In genomic region chr16:59459259-59459861, GRCm38 (mm10) we compare ENCODE assay signal across 17 mouse cellular contexts. TPM values are rescaled to one million over a fixed set of nuclear protein-coding genes. Genes with fewer than 3 reads are reported as not detected.
DNase-seq lines count a peak whose midpoint lies in the region; ATAC-seq lines count a peak whose summit lies in the region.
"Not testable (repeated sequence)": the region's sequence is repeated elsewhere in the genome, so short reads cannot be mapped to it uniquely, and the experiment has no call there.
"Had no signal": no experiment of that assay in that cellular context is flagged by ENCODE, and none has a peak within 500 bp of the region (broad histone marks: within the 10 kb centered on the region; RNA-seq: fewer than 3 reads in every experiment).

No protein-coding gene starts in this region.

- H3K27me3 ChIP-seq in embryonic facial prominence, embryonic 15.5 days; hindbrain, embryonic 13.5 days; liver, embryonic 12.5 days (replicated peaks): not testable (repeated sequence)

- H3K27ac ChIP-seq in embryonic facial prominence, embryonic 15.5 days (replicated peaks); hindbrain, embryonic 13.5 days; liver, embryonic 12.5 days: not testable (repeated sequence)

- H3K9ac ChIP-seq in embryonic facial prominence, embryonic 15.5 days; hindbrain, embryonic 13.5 days; liver, embryonic 12.5 days: not testable (repeated sequence)

- peak; percentile 29 for ATAC-seq in embryonic facial prominence, embryonic 15.5 days (ENCODE audit: insufficient number of reproducible peaks, low FRiP score, low TSS enrichment, low read depth)
- ATAC-seq in hindbrain, embryonic 13.5 days (ENCODE audit: low FRiP score) = 0 out of 2 replicates have a peak, but pooled peaks have one; percentile 24
- ATAC-seq in liver, embryonic 12.5 days = peak; percentile 77
- ATAC-seq in monocyte, adult 5-6 weeks (replicated peaks; ENCODE audit: insufficient number of reproducible peaks, low FRiP score, low TSS enrichment, poor library complexity, severe bottlenecking) = peak; percentile 89

- H3K4me3 ChIP-seq in embryonic facial prominence, embryonic 15.5 days (replicated peaks); hindbrain, embryonic 13.5 days; liver, embryonic 12.5 days: not testable (repeated sequence)

- not testable (repeated sequence) for H3K36me3 ChIP-seq in embryonic facial prominence, embryonic 15.5 days; hindbrain, embryonic 13.5 days; liver, embryonic 12.5 days

- peak; percentile 44 to 68 for DNase-seq in CD8-positive naive resting alpha-beta T cell, adult 2 months (ENCODE audit: low read depth in 2 of 2, low spot score in 2 of 2)
- peak; percentile 20 for DNase-seq in lung, postnatal 36 days
- peak; percentile 18 to 32 for DNase-seq in spleen, postnatal 10 days (ENCODE audit: low spot score in 2 of 2)
- peak; percentile 58 for DNase-seq in thymus, postnatal 25 days

- H3K4me1 ChIP-seq in embryonic facial prominence, embryonic 15.5 days; hindbrain, embryonic 13.5 days (replicated peaks); liver, embryonic 12.5 days: not testable (repeated sequence)

- 62% methylated on average over 5 of the region's 5 CpGs for WGBS in embryonic facial prominence, embryonic 15.5 days
- WGBS in hindbrain, embryonic 13.5 days = 80% methylated on average over 5 of the region's 5 CpGs
- WGBS in liver, embryonic 12.5 days (ENCODE audit: insufficient replicate concordance) = 49% methylated on average over 5 of the region's 5 CpGs

- H3K9me3 ChIP-seq in embryonic facial prominence, embryonic 15.5 days (replicated peaks); hindbrain, embryonic 13.5 days; liver, embryonic 12.5 days (replicated peaks): not testable (repeated sequence)

- not testable (repeated sequence) for H3K4me2 ChIP-seq in embryonic facial prominence, embryonic 15.5 days (replicated peaks); hindbrain, embryonic 13.5 days; liver, embryonic 12.5 days

RNA-seq across cellular contexts. Expression of gene Riox2, which starts 12.2 kb away (rescaled TPM):
- polyA plus RNA-seq in embryonic facial prominence, embryonic 15.5 days (2015; fragmentation: Nextera tagmentation; extraction: Ambion mirVana) = 30.8 and 36.2 TPM in 2 replicates
- polyA plus RNA-seq in hindbrain, embryonic 13.5 days (2015; fragmentation: Nextera tagmentation; extraction: Ambion mirVana) = 13.3 and 13.7 TPM in 2 replicates
- polyA plus RNA-seq in liver, embryonic 12.5 days (2016; fragmentation: Nextera tagmentation; extraction: Ambion mirVana) = 28.8 and 29.7 TPM in 2 replicates
- total RNA-seq in monocyte, adult 5-6 weeks (2017) = 46.0 to 76.4 TPM (median 67.2 TPM) in 3 replicates

RNA-seq across cellular contexts. Expression of gene Gabrr3, which starts 52.2 kb away (rescaled TPM):
- 0.04 and 0.05 TPM in 2 replicates for polyA plus RNA-seq in embryonic facial prominence, embryonic 15.5 days (2015; fragmentation: Nextera tagmentation; extraction: Ambion mirVana)
- 0.10 TPM in 1 of 2 replicates, not detected in the other for polyA plus RNA-seq in hindbrain, embryonic 13.5 days (2015; fragmentation: Nextera tagmentation; extraction: Ambion mirVana)
- not detected in 2 replicates for polyA plus RNA-seq in liver, embryonic 12.5 days (2016; fragmentation: Nextera tagmentation; extraction: Ambion mirVana)
- not detected in 3 replicates for total RNA-seq in monocyte, adult 5-6 weeks (2017)
- total RNA-seq: adrenal gland, postnatal 14 days; gastrocnemius, postnatal 4 days; heart, postnatal 4 days; layer of hippocampus, postnatal 36 days had no signal
- polyA plus RNA-seq: forebrain, embryonic 16.5 days; heart, embryonic 12.5 days; intestine, embryonic 16.5 days; kidney, postnatal 0 days; neural tube, embryonic 13.5 days had no signal

Comparison
In these comparisons a context has a peak if more than half of its experiments do, and no peak if none do; other contexts are left out.
1. ATAC-seq: peak in every context shown above with its lines; median percentile 89 in monocyte, adult 5-6 weeks; 77 in liver, embryonic 12.5 days; 29 in embryonic facial prominence, embryonic 15.5 days; 24 in hindbrain, embryonic 13.5 days.